Mouse (Mus musculus) embryonic fibroblast, embryonic 13.5 days (primary cell): ENCODE measurements at regions not wholly inside any gene's neighbourhood (a gene's known extent, or its start where the extent isn't known, plus 50 kb on each side); places are given as distances from the start of the nearest gene placed in this dataset.

ENCODE experiments used
- H3K27ac ChIP-seq: 2 replicates; pipeline ENCODE4 v1.5.1; 2012; ENCODE audit warnings: low read length, control low read depth, inconsistent platforms; ENCODE audit not compliant: insufficient read depth
- H3K4me1 ChIP-seq: 2 replicates; pipeline ENCODE4 v1.6.1; 2011; ENCODE audit warnings: low read length; ENCODE audit not compliant: control insufficient read depth, insufficient read depth
- H3K4me3 ChIP-seq: 2 replicates; pipeline ENCODE4 v1.5.1; 2011; ENCODE audit warnings: mild to moderate bottlenecking, control low read depth, low read length; ENCODE audit not compliant: insufficient read depth
- CTCF ChIP-seq: IDR thresholded peaks from 2 replicates; pipeline ENCODE4 v1.5.1; 2011; ENCODE audit warnings: mild to moderate bottlenecking, control low read depth, low read length, moderate library complexity, borderline replicate concordance; ENCODE audit not compliant: insufficient read depth
- POLR2A ChIP-seq: IDR thresholded peaks from 2 replicates; pipeline ENCODE4 v1.6.1; 2011; ENCODE audit warnings: low read depth, mild to moderate bottlenecking, control low read depth, low read length, moderate library complexity

DNA sequence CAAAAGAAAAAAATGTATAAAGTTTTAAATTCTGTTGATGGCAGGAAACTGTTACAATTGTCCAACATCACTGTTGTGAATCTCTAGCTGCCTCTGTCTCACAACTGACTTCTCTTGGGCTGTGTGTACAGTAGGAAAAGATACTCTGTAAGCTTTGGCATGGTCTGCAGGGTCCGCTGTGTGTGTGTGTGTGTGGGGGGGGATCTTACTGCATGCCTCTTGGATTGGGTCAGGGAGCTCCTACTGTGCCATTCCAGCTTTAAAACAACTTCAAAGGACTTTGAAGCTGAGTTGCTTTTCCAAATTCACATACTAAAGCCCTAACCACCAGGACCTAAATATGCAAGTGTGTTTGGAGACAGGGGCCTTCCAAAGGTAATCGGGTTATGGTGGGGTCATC is 163.7 kb downstream of the Kit start:
- H3K4me3 ChIP-seq: no peak overlapping the region
- no peaks in the 10 kb centered on the region for H3K4me1 ChIP-seq
- TF ChIP-seq CTCF (no peak), POLR2A (no peak)
- H3K27ac ChIP-seq: no peak overlapping the region

DNA sequence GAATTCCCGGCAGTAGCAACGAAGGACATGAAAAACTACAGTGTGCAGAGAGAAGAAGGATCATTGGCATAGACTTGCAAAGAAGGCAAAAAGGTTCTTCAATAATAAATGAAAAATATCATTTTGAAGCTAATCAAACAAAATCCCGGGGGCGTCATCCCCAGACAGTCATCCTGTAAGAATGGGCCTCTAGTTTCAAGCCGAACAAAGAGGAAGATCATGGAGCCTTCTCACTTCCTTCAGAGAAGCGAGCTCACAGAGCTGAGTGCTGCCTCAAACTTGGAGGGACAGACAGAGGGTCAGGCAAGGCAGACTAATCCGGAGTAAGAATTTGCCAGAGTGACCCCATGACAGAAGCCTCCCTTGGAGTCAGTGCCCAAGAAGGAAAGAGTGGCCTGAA is 163.0 kb downstream of the Kit start:
- TF ChIP-seq CTCF (no peak), POLR2A (no peak)
- Histone ChIP-seq H3K4me1 (no peaks in the 10 kb centered on the region), H3K4me3 (no peak overlapping the region), H3K27ac (no peak overlapping the region)

DNA sequence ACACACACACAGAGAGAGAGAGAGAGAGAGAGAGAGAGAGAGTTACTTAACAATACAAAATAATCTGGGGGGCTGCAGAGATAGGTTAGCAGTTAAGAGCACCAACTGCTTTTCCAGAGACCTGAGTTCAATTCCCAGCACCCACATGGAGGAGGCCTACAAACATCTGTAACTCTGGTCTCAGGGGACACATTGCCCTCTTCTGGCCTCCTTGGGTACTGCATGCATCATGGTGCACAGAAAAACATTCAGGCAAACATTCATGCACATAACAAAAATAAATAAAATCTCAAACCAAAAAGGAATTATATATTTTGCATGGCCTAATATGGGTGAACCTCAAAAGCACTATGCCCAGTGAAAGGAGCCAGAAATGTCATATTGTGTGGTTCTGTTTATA is 161.6 kb downstream of the Kit start:
- no peak overlapping the region for H3K27ac ChIP-seq
- TF ChIP-seq POLR2A: no peak
- TF ChIP-seq CTCF: peak; percentile 19; the same call in 1 of the 2 replicates
- no peaks in the 10 kb centered on the region for H3K4me1 ChIP-seq
- no peak overlapping the region for H3K4me3 ChIP-seq

DNA sequence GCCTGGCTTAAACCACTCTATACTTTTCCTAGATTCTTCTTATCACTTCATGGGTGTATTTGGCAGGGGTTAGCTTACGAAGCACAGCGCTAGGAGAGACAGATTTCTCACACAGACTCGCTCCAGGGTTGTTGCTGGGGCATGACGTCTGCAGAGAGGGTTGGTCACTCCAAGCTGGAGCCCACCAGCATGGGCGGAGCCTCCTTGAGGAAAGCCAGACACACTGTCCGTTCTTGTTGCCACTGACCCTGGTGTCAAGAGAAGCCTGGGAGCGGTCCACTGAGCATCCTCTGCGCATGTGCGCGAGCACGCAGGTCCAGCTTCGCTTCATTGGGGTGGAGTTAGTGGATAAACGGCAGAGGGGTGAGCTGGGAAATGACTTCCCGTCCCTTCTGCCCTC is 159.8 kb downstream of the Kit start:
- no peak for TF ChIP-seq POLR2A
- no peak for TF ChIP-seq CTCF
- H3K4me1 ChIP-seq: no peaks in the 10 kb centered on the region
- H3K27ac ChIP-seq: no peak overlapping the region
- H3K4me3 ChIP-seq: no peak overlapping the region

DNA sequence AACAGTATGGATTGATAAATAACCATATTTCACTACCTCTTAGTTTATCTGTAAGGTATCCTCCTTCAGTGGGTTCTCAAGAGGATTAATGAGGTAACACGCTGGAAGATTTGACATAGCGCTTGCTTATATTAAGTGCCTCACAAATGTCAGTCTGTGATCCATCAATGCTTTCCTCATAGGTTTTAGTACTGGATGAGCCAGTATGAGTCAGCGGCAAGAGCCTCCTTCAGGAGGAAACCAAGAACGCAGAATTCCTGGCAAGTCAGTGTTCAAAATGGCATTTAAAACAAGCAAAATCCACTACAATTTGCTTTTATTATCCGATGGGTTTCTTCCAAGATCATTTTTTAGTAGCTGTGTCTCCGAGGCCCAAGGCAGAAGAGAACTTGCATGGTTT is 159.3 kb downstream of the Kit start:
- Histone ChIP-seq H3K27ac (no peak overlapping the region), H3K4me3 (no peak overlapping the region), H3K4me1 (no peaks in the 10 kb centered on the region)
- TF ChIP-seq CTCF (no peak), POLR2A (no peak)

DNA sequence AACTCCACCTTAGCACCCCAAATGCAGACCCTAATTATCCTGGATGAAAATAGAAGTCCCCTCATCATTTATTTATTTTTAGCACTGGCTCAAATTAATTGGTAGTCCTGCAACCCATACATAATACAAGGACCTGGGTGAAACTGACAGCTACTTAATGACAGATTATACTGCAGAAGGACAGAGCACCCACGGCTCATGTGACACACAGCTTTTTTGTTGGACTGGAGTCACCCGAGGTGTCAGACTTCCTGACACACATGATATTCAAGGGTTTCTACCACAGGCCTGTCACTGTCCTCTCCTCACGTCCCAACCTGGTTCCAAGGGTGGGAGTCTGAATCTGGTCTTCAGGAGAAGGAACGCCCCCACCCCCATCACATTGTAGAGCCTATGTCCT is 156.5 kb downstream of the Kit start:
- no peak overlapping the region for H3K4me3 ChIP-seq
- TF ChIP-seq POLR2A (no peak), CTCF (no peak)
- H3K4me1 ChIP-seq: no peaks in the 10 kb centered on the region
- no peak overlapping the region for H3K27ac ChIP-seq

DNA sequence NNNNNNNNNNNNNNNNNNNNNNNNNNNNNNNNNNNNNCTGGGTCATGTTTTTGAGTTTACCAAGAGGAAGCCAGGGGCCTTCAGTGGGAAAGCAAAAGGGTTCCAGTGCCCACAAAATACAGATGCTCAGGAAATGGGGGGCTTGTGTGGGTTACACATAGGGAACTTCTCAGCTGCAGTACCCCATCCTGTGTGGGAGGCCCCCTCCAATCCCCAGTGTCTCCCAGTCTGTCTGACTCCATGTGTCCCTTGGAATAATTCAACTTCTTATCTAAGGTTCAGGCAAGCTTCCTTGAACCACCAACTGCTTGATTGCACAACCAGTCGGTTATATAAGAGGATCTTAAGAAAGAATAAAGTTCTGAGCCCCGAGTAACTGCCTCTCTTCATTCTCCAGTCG is 156.0 kb downstream of the Kit start:
- TF ChIP-seq CTCF (no peak), POLR2A (no peak)
- Histone ChIP-seq H3K4me3 (no peak overlapping the region), H3K27ac (no peak overlapping the region), H3K4me1 (no peaks in the 10 kb centered on the region)

DNA sequence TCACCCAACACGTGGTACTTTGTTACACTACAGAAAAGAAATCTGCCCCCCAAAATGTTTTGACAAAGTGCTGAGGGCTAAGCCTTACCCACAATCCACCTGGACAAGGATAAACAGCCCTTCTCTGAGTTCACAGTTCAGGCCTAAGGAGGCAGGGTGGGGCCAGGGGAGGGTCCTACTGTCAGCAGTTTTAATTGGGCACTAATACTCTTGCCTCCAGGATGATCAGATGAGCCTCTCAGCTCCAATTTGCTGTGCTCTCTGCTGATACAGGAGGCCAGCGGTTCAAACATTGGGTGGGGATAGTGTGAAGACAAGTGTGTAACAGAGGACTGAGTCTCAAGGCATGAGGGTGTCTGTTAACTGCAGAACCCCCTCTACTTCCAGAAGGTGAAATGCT is 146.6 kb downstream of the Kit start:
- Histone ChIP-seq H3K27ac (no peak overlapping the region), H3K4me1 (no peaks in the 10 kb centered on the region), H3K4me3 (no peak overlapping the region)
- TF ChIP-seq CTCF (no peak), POLR2A (no peak)

DNA sequence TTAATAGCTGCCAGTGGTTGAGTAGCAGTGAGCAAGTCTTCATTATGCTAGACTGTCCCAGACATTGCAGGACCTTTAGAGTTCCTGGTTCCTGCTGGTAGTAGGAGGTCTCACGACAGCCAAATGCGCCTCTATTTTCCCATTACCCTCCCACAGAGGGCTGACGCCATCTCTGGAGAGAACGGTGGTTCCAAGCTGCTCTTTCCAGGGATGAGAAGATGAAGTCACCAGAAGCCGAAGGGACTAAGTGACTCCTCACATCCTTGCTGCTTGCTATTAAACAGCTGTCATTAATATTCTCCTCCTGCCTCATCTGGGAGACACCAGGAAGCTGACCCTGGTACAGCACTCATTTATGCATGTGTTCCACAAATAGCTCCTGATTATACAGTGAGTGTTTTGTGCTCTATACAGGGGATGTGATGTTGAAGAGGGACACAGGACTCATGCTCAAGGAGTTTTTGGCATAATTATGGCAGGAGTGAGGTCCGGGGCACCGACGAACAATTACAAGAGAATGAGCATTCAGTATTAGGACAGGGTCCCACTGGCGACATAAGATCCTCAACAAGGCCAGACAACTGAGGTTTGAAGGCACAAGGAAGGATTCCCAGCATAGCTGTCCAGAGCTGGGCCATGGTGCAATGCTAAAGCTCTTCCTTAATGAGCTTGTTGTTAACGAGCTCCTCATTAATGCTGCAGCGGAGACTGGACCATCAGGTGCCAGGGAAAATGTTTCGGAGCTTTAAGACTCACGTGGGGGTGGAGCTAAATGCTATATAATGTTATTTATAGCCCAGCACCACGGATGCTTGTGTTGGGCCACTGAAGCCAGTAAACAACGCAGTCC is 145.6 kb downstream of the Kit start:
- TF ChIP-seq POLR2A: no peak
- TF ChIP-seq CTCF: no peak
- no peak overlapping the region for H3K4me3 ChIP-seq
- no peak overlapping the region for H3K27ac ChIP-seq
- no peaks in the 10 kb centered on the region for H3K4me1 ChIP-seq

DNA sequence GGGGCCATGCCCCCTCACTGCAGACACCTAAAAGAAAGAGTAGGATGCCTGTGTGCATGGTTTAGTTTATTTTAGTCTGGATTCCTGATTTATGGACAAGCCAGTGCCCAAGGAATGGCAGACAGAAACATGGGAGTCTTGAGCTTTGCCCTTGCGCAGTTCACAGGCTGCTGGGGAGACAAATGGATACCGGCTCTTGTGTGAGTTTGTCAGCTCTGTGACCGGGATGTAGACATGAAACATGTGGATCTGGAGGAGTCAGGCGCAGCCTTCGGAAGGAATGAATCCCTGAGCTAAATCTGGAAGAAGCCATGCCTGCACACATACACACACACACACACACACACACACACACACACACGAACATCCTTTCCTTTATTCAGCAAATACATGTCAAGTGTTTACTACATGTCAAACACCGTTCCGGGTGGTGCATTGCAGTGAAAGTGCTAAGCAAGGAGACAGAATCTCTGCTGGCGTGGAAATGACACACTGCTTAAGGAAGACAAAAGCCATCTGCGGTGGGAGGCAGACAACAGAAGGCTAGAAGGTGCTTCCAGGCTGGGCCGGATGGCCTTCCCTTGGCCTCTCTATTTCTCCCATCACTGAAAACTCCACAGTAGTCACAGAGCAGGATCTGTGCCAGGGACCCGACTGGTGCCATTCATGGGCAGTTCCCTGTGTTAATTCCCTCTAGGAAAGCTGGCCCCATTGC is 144.0 kb downstream of the Kit start:
- Histone ChIP-seq H3K27ac (no peak overlapping the region), H3K4me1 (no peaks in the 10 kb centered on the region), H3K4me3 (no peak overlapping the region)
- no peak for TF ChIP-seq POLR2A
- TF ChIP-seq CTCF: no peak
